Mouse (Mus musculus) bone marrow macrophage, adult 2 months (primary cell): Measurements from ENCODE around the gene Pawr.

Experiments used
- CTCF ChIP-seq: IDR thresholded peaks from 2 replicates; pipeline ENCODE4 v1.5.1; 2012; ENCODE audit warnings: low read depth, mild to moderate bottlenecking, low read length, moderate library complexity
- POLR2A ChIP-seq: IDR thresholded peaks from 2 replicates; pipeline ENCODE4 v1.6.1; 2012; ENCODE audit warnings: mild to moderate bottlenecking, low read depth, low read length, borderline replicate concordance

- TF ChIP-seq POLR2A (no peak), CTCF (no peak)
Measured at GRCm38 (mm10) chr10:108457054-108457453, 125.1 kb downstream of the Pawr start.
